Mouse (Mus musculus) adrenal gland, postnatal 14 days (tissue): ENCODE results near the gene Tssk2. TPM values are rescaled to one million over a fixed set of nuclear protein-coding genes. Genes with fewer than 3 reads are reported as not detected.

Experiments used
- DNase-seq: peaks from one replicate; pipeline ENCODE4 v3.0.0; 2021; ENCODE audit warnings: mixed read lengths
- long read RNA-seq, 2 experiments: library from polyadenylated mRNA; stranded (forward); transcript quantifications; one replicate each; pipeline ENCODE4 v2.0.0; 2021
- total RNA-seq: library from RNA; stranded (reverse); gene quantifications from 2 replicates; pipeline ENCODE4 v1.2.3, GENCODE M21; 2021

The Tssk2 gene
- not detected in 2 replicates for total RNA-seq
- long read RNA-seq, experiment 1 = 0 reads
- long read RNA-seq, experiment 2 = 0 reads

- no peak for DNase-seq
Measured at GRCm38 (mm10) chr16:17898462-17898861, at the start of gene Tssk2, which contains the start of gene Dgcr2. Tssk2 (plus strand) TSS chr16:17898637. Dgcr2 (minus strand) TSS chr16:17898562.

GRCm38 (mm10) chr16:17848928-17849327 lies 49.5 kb upstream of the Tssk2 start:
- DNase-seq = peak; percentile 57

- DNase-seq = no peak
Measured at GRCm38 (mm10) chr16:17849486-17849885, 49.0 kb upstream of the Tssk2 start.

DNA sequence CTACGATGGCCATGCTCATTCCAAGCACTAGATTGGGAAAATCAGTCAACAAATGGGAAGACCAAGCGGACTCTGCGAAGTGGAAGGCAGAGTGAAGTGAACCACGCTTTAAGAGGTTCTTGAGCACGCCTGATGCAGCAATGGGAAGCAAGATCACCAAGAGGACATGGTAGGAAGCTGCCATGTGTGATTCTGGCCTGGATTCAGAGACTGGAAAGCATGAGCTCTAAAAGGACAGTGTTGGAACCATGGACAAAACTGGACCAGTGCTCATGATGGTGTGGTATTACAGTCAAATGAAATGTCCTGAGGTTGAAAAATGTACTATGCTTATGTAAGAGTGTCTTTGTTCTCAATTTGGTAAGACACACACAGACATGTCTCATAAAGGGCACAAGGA lies 47.1 kb upstream of the Tssk2 start:
- no peak for DNase-seq

GRCm38 (mm10) chr16:17851860-17852259 lies 46.6 kb upstream of the Tssk2 start:
- no peak for DNase-seq

- no peak for DNase-seq
Measured at GRCm38 (mm10) chr16:17853263-17853662, 45.2 kb upstream of the Tssk2 start.

GRCm38 (mm10) chr16:17857157-17857556 lies 41.3 kb upstream of the Tssk2 start:
- DNase-seq = no peak

DNA sequence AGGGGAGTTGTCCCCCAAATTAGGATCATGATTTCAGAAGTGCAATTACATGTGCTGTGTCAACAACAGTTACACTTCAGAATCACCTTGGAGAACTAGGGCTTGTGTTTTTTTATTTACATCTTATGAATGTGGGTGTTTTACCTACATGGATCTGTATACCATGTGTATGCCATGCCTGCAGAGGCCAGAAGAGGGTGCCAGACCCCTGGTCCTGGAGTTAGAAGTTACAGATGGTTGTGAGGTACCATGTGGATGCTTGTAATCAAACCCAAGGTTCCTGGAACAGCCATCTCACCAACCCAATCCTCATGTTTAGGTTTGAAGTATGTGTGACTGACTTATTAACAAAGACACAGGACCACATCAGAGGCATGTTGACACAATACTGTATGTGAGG lies 39.8 kb upstream of the Tssk2 start:
- no peak for DNase-seq

DNA sequence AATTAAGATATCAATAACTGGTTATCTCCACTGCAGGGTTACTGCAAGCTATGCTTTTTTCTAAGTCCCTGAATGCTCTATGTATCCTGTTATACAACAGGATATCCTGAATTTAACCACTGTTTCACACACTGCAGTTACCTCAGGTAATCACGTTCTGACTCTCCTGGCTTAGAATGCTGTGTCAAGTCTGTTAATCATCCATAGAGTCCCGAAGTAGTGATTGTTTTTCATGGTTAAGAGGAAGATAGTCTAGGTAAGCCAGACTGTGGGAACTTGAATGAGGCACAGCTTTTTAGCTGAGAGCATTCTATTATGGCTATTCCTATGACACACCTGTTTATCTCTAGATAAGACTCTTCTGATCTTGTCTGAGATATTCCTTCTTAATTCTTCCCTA lies 33.1 kb upstream of the Tssk2 start:
- DNase-seq = no peak

GRCm38 (mm10) chr16:17865770-17866169 lies 32.7 kb upstream of the Tssk2 start:
- DNase-seq = no peak

DNA sequence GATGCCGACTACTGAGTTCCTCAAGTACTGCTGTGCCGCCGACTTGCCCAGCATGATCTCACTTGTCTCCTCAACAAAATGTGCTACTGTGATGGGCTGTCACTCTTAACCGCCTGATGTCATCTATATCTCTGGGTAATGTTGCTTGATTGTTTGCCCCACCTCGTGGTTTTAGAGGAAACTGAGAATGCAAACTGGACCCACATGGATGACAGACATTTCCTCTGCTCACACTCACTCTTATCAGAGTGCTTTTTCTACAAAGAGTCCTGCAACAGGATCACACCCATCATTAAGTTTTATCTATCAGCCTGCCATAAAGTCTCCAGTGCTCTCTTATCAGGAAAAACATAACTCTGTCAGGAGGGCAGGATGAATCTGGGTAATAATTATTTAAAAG lies 27.2 kb upstream of the Tssk2 start:
- no peak for DNase-seq

DNA sequence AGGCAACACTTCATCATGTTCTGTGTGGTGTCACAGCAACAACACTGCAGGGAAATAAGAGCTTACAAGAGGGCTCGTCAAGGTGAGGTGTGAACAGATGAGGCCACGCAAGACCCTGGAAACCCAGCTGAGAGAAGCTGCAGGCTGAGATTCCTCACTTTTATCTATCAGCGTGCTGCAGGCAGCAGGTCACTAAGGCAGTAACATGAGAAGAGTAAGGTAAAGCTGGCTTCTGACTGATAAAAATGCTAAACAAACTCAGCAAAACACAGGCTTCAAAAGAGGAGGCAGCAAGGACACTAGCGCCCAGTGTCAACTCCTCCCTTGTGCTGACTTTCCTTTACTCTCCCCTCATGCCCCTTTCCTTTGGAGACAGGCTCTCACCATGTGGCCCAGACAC lies 25.4 kb upstream of the Tssk2 start:
- no peak for DNase-seq

DNA sequence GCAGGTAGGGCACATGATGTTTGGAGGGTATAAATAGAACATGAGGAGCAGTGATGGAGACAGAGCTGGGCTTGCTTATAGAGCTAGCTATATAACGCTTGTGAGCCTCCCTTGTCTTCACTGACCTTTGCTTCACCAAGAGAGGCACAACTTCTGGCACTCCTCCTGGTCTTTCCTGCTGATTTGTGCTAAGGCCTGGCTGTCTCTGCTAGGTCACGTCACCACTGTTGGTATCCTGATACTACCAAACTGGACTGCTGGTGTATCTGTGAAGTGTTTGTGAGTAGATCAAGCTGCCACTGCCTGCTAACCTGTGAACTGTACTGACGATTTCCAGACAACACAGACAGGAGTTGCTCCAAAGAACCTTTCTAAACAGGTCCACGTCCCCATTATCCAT lies 23.3 kb upstream of the Tssk2 start:
- DNase-seq = no peak

- no peak for DNase-seq
Measured at GRCm38 (mm10) chr16:17876096-17876495, 22.3 kb upstream of the Tssk2 start.

DNA sequence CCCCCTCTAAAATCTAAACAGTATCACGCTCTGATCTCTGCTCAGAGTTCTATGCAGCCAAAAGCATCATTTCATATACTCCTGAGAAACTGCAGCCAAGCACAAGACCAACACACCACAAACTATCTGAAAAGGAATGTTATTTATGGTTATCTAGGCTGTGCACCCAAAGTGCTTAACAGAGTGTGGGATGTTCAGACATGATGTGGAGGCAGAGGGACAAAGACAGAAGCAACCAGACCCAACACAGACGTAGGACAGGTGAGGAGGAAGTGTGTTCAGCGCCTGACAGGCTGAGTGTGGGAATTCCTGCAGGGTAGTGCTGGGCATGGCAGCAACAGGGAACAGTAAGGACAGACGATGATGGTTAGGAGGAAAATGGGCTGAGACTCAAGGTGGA lies 18.9 kb upstream of the Tssk2 start:
- no peak for DNase-seq

DNA sequence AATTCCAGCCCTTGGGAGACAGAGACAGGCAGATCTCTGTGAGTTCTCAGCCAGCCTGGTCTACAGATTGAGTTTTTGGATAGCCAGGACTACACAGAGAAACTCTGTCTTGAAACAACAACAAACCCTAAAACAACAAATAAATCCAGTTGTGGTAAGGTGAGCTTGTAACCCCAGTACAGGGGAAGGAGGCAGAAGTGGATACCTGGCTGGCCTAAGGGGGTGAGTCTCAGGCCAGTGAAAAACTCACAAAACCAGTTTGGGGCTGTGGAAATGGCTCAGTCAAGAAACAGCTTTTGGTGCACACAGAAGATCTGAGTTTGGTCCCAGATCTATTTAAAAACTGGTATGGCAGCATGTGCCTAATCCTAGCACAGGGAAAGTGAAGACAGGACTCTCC lies 16.2 kb upstream of the Tssk2 start:
- no peak for DNase-seq

DNA sequence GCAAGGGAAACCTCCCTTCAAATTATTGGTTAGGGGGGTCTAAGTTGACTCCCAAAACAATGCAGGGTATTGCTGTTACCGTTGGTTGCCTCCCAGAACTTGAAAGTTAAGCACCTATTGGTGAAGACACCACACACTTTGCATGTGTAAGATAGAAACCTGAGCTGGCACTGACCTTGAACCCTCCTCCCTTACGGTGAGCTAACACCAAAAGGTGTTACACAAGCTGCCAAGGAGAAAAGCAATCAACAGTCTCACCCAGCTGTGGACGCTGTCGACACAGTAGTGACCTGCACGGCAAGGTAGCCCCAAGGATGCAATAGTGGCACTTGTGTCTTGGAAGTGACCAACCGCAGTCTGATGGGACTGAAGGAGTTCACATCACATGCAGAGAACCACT lies 14.3 kb upstream of the Tssk2 start:
- DNase-seq = no peak

DNA sequence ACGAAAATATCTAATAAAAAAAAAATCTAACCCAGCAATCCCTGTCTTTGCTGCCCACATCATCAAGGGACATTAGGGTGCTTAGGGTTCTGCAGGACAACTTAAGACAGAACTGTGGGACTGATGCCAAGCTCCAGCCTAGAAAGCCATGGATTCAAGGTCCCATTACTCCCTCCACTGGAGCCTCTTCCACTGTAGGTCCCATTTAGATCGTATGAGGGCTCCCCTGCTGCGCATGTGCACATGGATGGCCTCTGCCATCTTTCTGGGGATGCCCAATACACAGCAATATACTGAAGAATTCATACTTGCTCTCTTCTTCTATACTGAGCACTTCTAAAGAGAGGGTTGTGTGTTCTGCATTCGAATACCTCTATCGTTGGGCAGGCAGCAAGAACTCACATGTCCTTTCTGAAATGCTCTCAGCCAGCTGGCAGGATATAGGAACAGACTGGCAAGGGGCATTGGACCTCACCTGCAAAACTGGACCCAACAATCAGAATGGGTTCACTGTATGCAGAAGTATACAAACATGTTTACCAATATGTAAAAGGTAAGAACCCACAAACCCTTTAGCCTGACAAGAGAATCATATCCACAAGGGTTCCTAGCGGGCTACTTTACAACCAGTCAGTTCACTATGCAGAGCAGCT lies 8.6 kb upstream of the Tssk2 start:
- no peak for DNase-seq

GRCm38 (mm10) chr16:17890342-17890727 lies 8.1 kb upstream of the Tssk2 start:
- no peak for DNase-seq

DNA sequence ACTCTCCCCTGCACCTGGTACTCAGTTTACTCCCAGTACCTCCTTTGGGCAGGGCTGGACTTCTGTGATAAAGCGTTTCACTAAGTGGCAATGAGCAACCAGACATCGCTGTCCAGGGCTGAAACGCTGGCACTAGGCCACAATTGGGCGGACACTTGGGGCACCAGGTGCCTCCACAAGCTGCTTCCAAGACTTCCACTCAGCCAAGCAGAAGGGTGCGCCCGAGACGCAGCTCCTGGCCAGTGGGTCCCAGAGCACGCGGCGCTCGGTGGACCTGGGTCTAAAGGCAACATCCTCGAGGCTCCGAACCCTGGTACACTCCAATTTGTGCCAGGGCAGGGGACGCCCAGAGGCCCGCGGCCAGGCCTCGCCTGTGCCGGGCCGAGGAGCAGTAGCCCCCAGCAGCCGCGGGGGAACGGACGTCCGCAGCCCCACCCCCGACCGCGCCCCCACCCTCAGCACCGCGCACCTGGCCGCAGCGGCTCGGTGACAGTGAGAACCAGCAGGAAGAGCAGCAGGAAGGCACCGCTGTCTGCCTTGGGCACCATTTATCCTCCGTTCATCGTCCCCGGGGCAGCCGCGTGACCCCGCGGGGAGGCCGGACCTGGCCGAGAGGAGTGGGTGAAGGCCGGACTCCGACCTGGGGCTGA lies 7.4 kb upstream of the Tssk2 start:
- DNase-seq = peak; percentile 92

- peak; percentile 99 for DNase-seq
Measured at GRCm38 (mm10) chr16:17891567-17891959, 6.9 kb upstream of the Tssk2 start, which contains the start of gene Gm20518. Gm20518 (minus strand) TSS chr16:17891671.

- DNase-seq = no peak
Measured at GRCm38 (mm10) chr16:17892606-17893005, 5.8 kb upstream of the Tssk2 start.

- no peak for DNase-seq
Measured at GRCm38 (mm10) chr16:17893923-17894322, 4.5 kb upstream of the Tssk2 start, which contains the start of gene Tssk1. Tssk1 (plus strand) TSS chr16:17894223.

DNA sequence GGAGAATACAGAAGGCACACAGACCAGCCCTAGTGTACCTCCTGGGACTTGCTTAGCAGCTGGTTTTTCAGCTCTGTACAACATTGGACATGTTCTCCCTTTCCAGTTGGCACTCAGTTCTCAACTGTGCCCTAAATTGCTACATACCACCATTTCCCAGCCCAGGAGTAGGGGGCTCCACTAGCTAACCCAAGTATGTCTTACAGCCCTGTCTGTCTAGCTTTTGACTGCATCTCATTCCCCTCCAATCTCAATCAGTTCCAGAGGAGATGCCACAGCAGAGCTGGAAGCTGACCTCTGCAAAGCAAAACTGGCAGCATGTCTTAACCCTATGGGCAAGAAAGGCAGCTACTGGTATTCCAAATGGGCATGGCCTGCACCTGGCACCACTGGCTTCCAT lies 2.3 kb upstream of the Tssk2 start:
- no peak for DNase-seq
